Mouse (Mus musculus): Measurements from ENCODE around the gene Cebpe.

The Cebpe gene

DNA sequence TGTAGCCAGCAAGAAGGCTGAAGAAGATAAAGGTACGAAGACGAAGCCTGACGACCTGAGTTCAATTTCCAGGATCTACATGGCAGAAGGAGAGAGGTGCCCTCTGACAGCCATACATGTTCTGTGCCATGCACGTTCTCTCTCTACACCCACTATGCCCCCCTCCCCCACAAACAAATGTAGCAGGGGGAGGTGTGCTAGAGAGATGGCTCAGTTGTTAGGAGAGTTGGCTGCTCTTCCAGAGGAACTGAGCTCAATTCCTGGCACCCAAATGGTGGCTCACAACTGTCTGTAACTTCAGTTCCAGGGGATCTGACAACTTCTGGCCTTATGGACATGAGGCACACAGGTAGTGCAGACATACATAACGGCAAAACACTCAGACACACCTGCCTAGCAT, 35.7 kb downstream of the Cebpe start:
- DNase-seq (ENCODE audit: low spot score) = no peak

DNA sequence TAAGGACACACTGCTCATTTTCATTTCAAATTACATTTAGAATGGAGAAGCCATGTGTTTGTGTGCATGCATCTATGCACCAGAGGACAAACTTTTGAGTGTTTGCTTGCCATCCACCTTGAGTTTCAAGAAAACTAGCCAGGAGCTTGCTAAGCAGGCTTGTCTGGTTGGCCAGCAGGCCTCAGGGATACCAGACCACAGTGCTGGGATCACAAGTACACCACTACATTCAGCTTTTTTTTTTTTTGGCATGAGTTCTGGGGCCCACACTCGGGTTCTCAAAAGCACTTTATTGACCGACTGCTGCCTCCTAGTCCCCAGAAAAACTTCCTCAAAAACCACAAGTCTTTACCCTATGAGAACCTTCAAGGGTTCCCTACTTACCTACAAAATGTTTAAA, 37.7 kb downstream of the Cebpe start:
- no peak for DNase-seq (ENCODE audit: low spot score)

DNA sequence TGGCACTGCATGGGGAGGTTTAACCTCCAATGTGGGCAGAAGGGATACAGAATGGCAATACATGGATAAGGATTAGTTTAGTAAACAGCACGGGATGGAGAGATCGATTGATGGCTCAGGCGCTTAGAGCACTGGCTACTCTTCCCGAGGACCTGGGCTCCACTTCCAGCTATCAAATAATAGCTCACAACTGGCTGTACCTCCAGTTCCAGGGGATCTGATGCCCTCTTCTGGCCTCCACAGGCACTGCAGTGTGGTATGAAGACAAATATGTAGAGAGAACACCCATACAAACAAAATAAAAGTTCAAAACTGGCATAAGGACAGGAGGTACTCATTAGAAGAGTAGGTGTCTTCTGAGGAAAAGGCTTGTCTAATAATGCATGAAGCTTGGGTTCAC, 42.6 kb downstream of the Cebpe start:
- DNase-seq (ENCODE audit: low spot score) = no peak

DNA sequence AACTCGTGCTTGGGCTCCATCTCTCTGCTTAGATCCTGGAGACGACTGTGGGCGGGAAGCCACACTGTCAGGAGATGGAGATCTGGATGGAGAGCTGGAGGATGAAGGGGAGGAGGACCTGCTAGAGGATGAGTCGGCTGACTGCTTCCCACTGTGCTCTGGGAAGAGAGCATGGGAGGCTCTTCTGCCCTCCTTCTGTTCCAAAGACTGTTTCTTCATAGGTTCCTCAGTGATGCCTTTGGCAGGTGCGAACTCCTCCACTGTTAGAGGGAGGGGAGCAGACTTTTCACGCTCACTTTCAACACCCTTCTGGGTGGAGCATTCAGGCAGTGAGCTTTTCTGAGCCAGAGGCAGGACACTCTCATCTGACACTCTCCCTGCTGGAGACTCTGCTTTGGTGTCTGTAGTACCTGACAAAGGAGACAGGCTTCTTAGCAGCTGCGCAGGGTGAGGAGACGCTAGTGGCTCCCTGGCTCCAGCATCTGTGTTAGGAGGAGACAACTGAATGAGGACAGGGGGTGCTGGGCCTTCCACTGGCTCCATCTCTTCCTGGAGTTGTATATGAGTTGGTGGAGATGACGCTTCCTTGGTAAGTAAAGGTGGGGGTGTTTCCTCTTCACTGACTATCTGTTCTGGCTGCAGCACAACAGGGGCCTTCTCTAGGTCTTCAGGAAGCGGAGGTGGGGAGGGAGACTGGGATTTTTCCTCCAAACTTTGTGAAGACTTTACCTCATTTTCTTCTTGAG, 47.3 kb downstream of the Cebpe start:
- DNase-seq (ENCODE audit: low spot score) = no peak

All from c-Kit-positive CD71-positive TER-119-positive erythroid progenitor cells, embryonic 14.5 days (primary cell).